Mouse (Mus musculus): ENCODE measurements at regions not wholly inside any gene's neighbourhood (a gene's known extent, or its start where the extent isn't known, plus 50 kb on each side); places are given as distances from the start of the nearest gene placed in this dataset.

GRCm38 (mm10) chr17:14540269-14540975 is 153.6 kb downstream of the Thbs2 start:
- DNase-seq (ENCODE audit: low spot score in 2 of 2), result no peak

GRCm38 (mm10) chr17:14539651-14540050 is 154.4 kb downstream of the Thbs2 start:
- no peak for DNase-seq (ENCODE audit: low spot score in 2 of 2)

- no peak for DNase-seq (ENCODE audit: low spot score in 2 of 2)
These were observed 154.8 kb downstream of the Thbs2 start for GRCm38 (mm10) chr17:14539191-14539590.

- DNase-seq (ENCODE audit: low spot score in 2 of 2), result no peak
These were observed 155.5 kb downstream of the Thbs2 start for GRCm38 (mm10) chr17:14538527-14538926.

- no peak for DNase-seq (ENCODE audit: low spot score in 2 of 2)
These were observed 161.1 kb downstream of the Thbs2 start for GRCm38 (mm10) chr17:14532979-14533314.

- DNase-seq (ENCODE audit: low spot score in 2 of 2), result no peak
These were observed 161.6 kb downstream of the Thbs2 start for GRCm38 (mm10) chr17:14532298-14532978.

GRCm38 (mm10) chr17:14531796-14532195 is 162.2 kb downstream of the Thbs2 start:
- no peak for DNase-seq (ENCODE audit: low spot score in 2 of 2)

GRCm38 (mm10) chr17:14527691-14528090 is 166.3 kb downstream of the Thbs2 start:
- no peak for DNase-seq (ENCODE audit: low spot score in 2 of 2)

GRCm38 (mm10) chr17:14525255-14525654 is 168.8 kb downstream of the Thbs2 start:
- no peak for DNase-seq (ENCODE audit: low spot score in 2 of 2)

GRCm38 (mm10) chr17:14524426-14525236 is 169.4 kb downstream of the Thbs2 start:
- peak; percentile 9 to 65 for DNase-seq (ENCODE audit: low spot score in 2 of 2)

GRCm38 (mm10) chr17:14522011-14522410 is 172.0 kb downstream of the Thbs2 start:
- no peak for DNase-seq (ENCODE audit: low spot score in 2 of 2)

GRCm38 (mm10) chr17:14520565-14520964 is 173.5 kb downstream of the Thbs2 start:
- DNase-seq (ENCODE audit: low spot score in 2 of 2), result peak; percentile 12 to 55

- no peak for DNase-seq (ENCODE audit: low spot score in 2 of 2)
These were observed 174.7 kb downstream of the Thbs2 start for GRCm38 (mm10) chr17:14519367-14519766.

GRCm38 (mm10) chr17:14518216-14518615 is 175.8 kb downstream of the Thbs2 start:
- no peak for DNase-seq (ENCODE audit: low spot score in 2 of 2)

GRCm38 (mm10) chr17:14517368-14517767 is 176.7 kb downstream of the Thbs2 start:
- no peak for DNase-seq (ENCODE audit: low spot score in 2 of 2)

- no peak for DNase-seq (ENCODE audit: low spot score in 2 of 2)
These were observed 177.9 kb downstream of the Thbs2 start for GRCm38 (mm10) chr17:14516097-14516496.

GRCm38 (mm10) chr17:14513454-14513853 is 180.6 kb downstream of the Thbs2 start:
- no peak for DNase-seq (ENCODE audit: low spot score in 2 of 2)

- no peak for DNase-seq (ENCODE audit: low spot score in 2 of 2)
These were observed 183.5 kb downstream of the Thbs2 start for GRCm38 (mm10) chr17:14510486-14510885.

- no peak for DNase-seq (ENCODE audit: low spot score in 2 of 2)
These were observed 186.9 kb downstream of the Thbs2 start for GRCm38 (mm10) chr17:14507111-14507510.

GRCm38 (mm10) chr17:14506123-14506522 is 187.9 kb downstream of the Thbs2 start:
- DNase-seq (ENCODE audit: low spot score in 2 of 2), result no peak

GRCm38 (mm10) chr17:14505415-14505814 is 188.6 kb downstream of the Thbs2 start:
- no peak for DNase-seq (ENCODE audit: low spot score in 2 of 2)

- DNase-seq (ENCODE audit: low spot score in 2 of 2), result no peak
These were observed 190.4 kb downstream of the Thbs2 start for GRCm38 (mm10) chr17:14503670-14504069.

- no peak for DNase-seq (ENCODE audit: low spot score in 2 of 2)
These were observed 192.7 kb downstream of the Thbs2 start for GRCm38 (mm10) chr17:14501341-14501740.

All from spleen, postnatal 10 days (tissue).